Mouse (Mus musculus) MEL (cell line): ENCODE measurements around the gene Socs7. TPM values are rescaled to one million over a fixed set of nuclear protein-coding genes. Genes with fewer than 3 reads are reported as not detected.
A peak's percentile ranks its signal among the peaks of the same experiment; 100 is the strongest.

Experiments
- DNase-seq: peaks from one replicate; pipeline ENCODE4 v3.0.0; 2011; ENCODE audit warnings: low read depth, low spot score
- H3K27ac ChIP-seq: 2 replicates; pipeline ENCODE4 v1.5.1; 2012; ENCODE audit warnings: low read depth, mild to moderate bottlenecking, control low read depth, low read length, moderate library complexity; ENCODE audit not compliant: control insufficient read depth
- H3K27me3 ChIP-seq, 2 experiments: fragments of 150-350 bp in 1 of 2; sonication (generic) in 1 of 2; 2 replicates each; pipeline ENCODE4 v1.6.1; 2012; ENCODE audit warnings: low read length in 2 of 2, mild to moderate bottlenecking in 2 of 2, improper control_type of control experiment in 1 of 2, moderate library complexity in 1 of 2; ENCODE audit not compliant: insufficient read depth in 2 of 2, control insufficient read depth in 1 of 2
- H3K36me3 ChIP-seq, 2 experiments: 2 replicates each; pipeline ENCODE4 v1.6.1; 2012 to 2014; ENCODE audit warnings: low read length in 2 of 2, improper control_type of control experiment in 1 of 2, inconsistent platforms in 1 of 2, mild to moderate bottlenecking in 1 of 2; ENCODE audit not compliant: insufficient read depth in 2 of 2, control insufficient read depth in 1 of 2
- H3K4me1 ChIP-seq, 2 experiments: fragments of 150-350 bp in 1 of 2; sonication (generic) in 1 of 2; 2 replicates each; pipeline ENCODE4 v1.6.1; 2012; ENCODE audit warnings: low read length in 2 of 2, improper control_type of control experiment in 1 of 2, mild to moderate bottlenecking in 1 of 2; ENCODE audit not compliant: insufficient read depth in 2 of 2, control insufficient read depth in 1 of 2
- H3K4me3 ChIP-seq, 2 experiments: fragments of 150-350 bp in 1 of 2; sonication (generic) in 1 of 2; 2 replicates each; pipeline ENCODE4 v1.5.1; 2012; ENCODE audit warnings: low read depth in 2 of 2, low read length in 2 of 2, mild to moderate bottlenecking in 2 of 2, moderate library complexity in 2 of 2, control low read depth in 1 of 2, improper control_type of control experiment in 1 of 2; ENCODE audit not compliant: control insufficient read depth in 1 of 2, insufficient read depth in 1 of 2
- H3K79me2 ChIP-seq: 2 replicates; pipeline ENCODE4 v1.6.1; 2012; ENCODE audit warnings: mild to moderate bottlenecking, low read length, moderate library complexity; ENCODE audit not compliant: control insufficient read depth, poor library complexity, insufficient read depth
- H3K9ac ChIP-seq: 2 replicates; pipeline ENCODE4 v1.6.1; 2012; ENCODE audit warnings: low read depth, mild to moderate bottlenecking, control low read depth, low read length, moderate library complexity; ENCODE audit not compliant: control insufficient read depth, poor library complexity, severe bottlenecking
- H3K9me3 ChIP-seq: fragments of 150-350 bp; sonication (generic); replicated peaks from 2 replicates; pipeline ENCODE4 v1.6.1; 2012; ENCODE audit warnings: mild to moderate bottlenecking, low read length, improper control_type of control experiment, moderate library complexity; ENCODE audit not compliant: insufficient read depth
- BHLHE40 ChIP-seq: IDR thresholded peaks from 2 replicates; pipeline ENCODE4 v1.6.1; 2012; ENCODE audit warnings: low read depth, mild to moderate bottlenecking, inconsistent platforms, low read length, improper control_type of control experiment, borderline replicate concordance
- CHD2 ChIP-seq: IDR thresholded peaks from 2 replicates; pipeline ENCODE4 v1.6.1; 2011; ENCODE audit warnings: low read length, improper control_type of control experiment
- CTCF ChIP-seq, 3 experiments: IDR thresholded peaks in 2 of 3; conservative IDR thresholded peaks in 1 of 3; 2 replicates each; pipeline ENCODE4 v1.5.1; 2011 to 2012; ENCODE audit warnings: low read length in 3 of 3, low read depth in 2 of 3, mild to moderate bottlenecking in 2 of 3, improper control_type of control experiment in 1 of 3, inconsistent platforms in 1 of 3, mixed read lengths in 1 of 3, moderate library complexity in 1 of 3; ENCODE audit not compliant: control insufficient read depth in 1 of 3, insufficient read depth in 1 of 3, poor library complexity in 1 of 3, severe bottlenecking in 1 of 3
- E2F4 ChIP-seq: IDR thresholded peaks from 2 replicates; pipeline ENCODE4 v1.6.1; 2011; ENCODE audit warnings: low read depth, low read length, improper control_type of control experiment, borderline replicate concordance
- ETS1 ChIP-seq: IDR thresholded peaks from 2 replicates; pipeline ENCODE4 v1.6.1; 2012; ENCODE audit warnings: low read depth, mild to moderate bottlenecking, inconsistent platforms, low read length, improper control_type of control experiment, moderate library complexity
- GABPA ChIP-seq: IDR thresholded peaks from 2 replicates; pipeline ENCODE4 v1.6.1; 2012; ENCODE audit warnings: low read depth, mild to moderate bottlenecking, inconsistent platforms, low read length, improper control_type of control experiment, moderate library complexity
- GATA1 ChIP-seq: IDR thresholded peaks from 2 replicates; pipeline ENCODE4 v1.6.1; 2011; ENCODE audit warnings: low read depth, low read length, improper control_type of control experiment
- HCFC1 ChIP-seq: IDR thresholded peaks from 2 replicates; pipeline ENCODE4 v1.6.1; 2012; ENCODE audit warnings: low read depth, mild to moderate bottlenecking, inconsistent platforms, low read length, improper control_type of control experiment, moderate library complexity
- KAT2A ChIP-seq: conservative IDR thresholded peaks from 2 replicates; pipeline ENCODE4 v1.6.1; 2012; ENCODE audit warnings: low read depth, low read length, improper control_type of control experiment, inconsistent platforms
- MAX ChIP-seq: IDR thresholded peaks from 2 replicates; pipeline ENCODE4 v1.6.1; 2011; ENCODE audit warnings: low read length, improper control_type of control experiment
- MAZ ChIP-seq: IDR thresholded peaks from 2 replicates; pipeline ENCODE4 v1.6.1; 2012; ENCODE audit warnings: low read depth, mild to moderate bottlenecking, inconsistent platforms, low read length, improper control_type of control experiment
- MEF2A ChIP-seq: IDR thresholded peaks from 2 replicates; pipeline ENCODE4 v1.6.1; 2014; ENCODE audit warnings: low read depth, mild to moderate bottlenecking, inconsistent platforms, low read length, improper control_type of control experiment; ENCODE audit not compliant: poor library complexity, insufficient replicate concordance, severe bottlenecking; ENCODE audit errors: extremely low read depth
- MXI1 ChIP-seq: IDR thresholded peaks from 2 replicates; pipeline ENCODE4 v1.6.1; 2011; ENCODE audit warnings: mild to moderate bottlenecking, low read depth, low read length, improper control_type of control experiment
- MYB ChIP-seq: IDR thresholded peaks from 2 replicates; pipeline ENCODE4 v1.6.1; 2011; ENCODE audit warnings: mild to moderate bottlenecking, low read depth, low read length, improper control_type of control experiment
- NELFE ChIP-seq: IDR thresholded peaks from 2 replicates; pipeline ENCODE4 v1.6.1; 2011; ENCODE audit warnings: low read depth, low read length, improper control_type of control experiment
- NRF1 ChIP-seq: IDR thresholded peaks from 2 replicates; pipeline ENCODE4 v1.6.1; 2014; ENCODE audit warnings: low read depth, mild to moderate bottlenecking, inconsistent platforms, low read length, improper control_type of control experiment, moderate library complexity; ENCODE audit not compliant: poor library complexity, insufficient read depth, severe bottlenecking
- POLR2A ChIP-seq, 2 experiments: IDR thresholded peaks; 2 replicates each; pipeline ENCODE4 v1.6.1; 2011 to 2012; ENCODE audit warnings: low read length in 2 of 2, mild to moderate bottlenecking in 2 of 2, control low read depth in 1 of 2, improper control_type of control experiment in 1 of 2, low read depth in 1 of 2, moderate library complexity in 1 of 2; ENCODE audit not compliant: control insufficient read depth in 1 of 2, insufficient read depth in 1 of 2, poor library complexity in 1 of 2
- POLR2AphosphoS2 ChIP-seq: IDR thresholded peaks from 2 replicates; pipeline ENCODE4 v1.6.1; 2011; ENCODE audit warnings: low read length, improper control_type of control experiment
- POLR2AphosphoS5 ChIP-seq: IDR thresholded peaks from 2 replicates; pipeline ENCODE4 v1.6.1; 2012; ENCODE audit warnings: low read depth, borderline replicate concordance, mild to moderate bottlenecking, inconsistent platforms, low read length, moderate library complexity, mixed read lengths
- RCOR1 ChIP-seq: IDR thresholded peaks from 2 replicates; pipeline ENCODE4 v1.6.1; 2012; ENCODE audit warnings: low read depth, mild to moderate bottlenecking, inconsistent platforms, low read length, improper control_type of control experiment
- SIN3A ChIP-seq: IDR thresholded peaks from 2 replicates; pipeline ENCODE4 v1.6.1; 2012; ENCODE audit warnings: low read length, improper control_type of control experiment, inconsistent platforms
- TBP ChIP-seq: IDR thresholded peaks from 2 replicates; pipeline ENCODE4 v1.8.0; 2011; ENCODE audit warnings: low read depth, low read length, improper control_type of control experiment
- TCF12 ChIP-seq: IDR thresholded peaks from 2 replicates; pipeline ENCODE4 v1.6.1; 2014; ENCODE audit warnings: low read depth, mild to moderate bottlenecking, inconsistent platforms, low read length, improper control_type of control experiment, moderate library complexity
- UBTF ChIP-seq: IDR thresholded peaks from 2 replicates; pipeline ENCODE4 v1.6.1; 2012; ENCODE audit warnings: low read depth, mild to moderate bottlenecking, inconsistent platforms, low read length, improper control_type of control experiment, moderate library complexity, borderline replicate concordance; ENCODE audit not compliant: insufficient read depth
- USF1 ChIP-seq: IDR thresholded peaks from 2 replicates; pipeline ENCODE4 v1.6.1; 2014; ENCODE audit warnings: low read depth, mild to moderate bottlenecking, inconsistent platforms, low read length, improper control_type of control experiment, moderate library complexity
- USF2 ChIP-seq, 2 experiments: IDR thresholded peaks; 2 replicates each; pipeline ENCODE4 v1.6.1; 2011 to 2012; ENCODE audit warnings: improper control_type of control experiment in 2 of 2, low read length in 2 of 2, borderline replicate concordance in 1 of 2, inconsistent platforms in 1 of 2, low read depth in 1 of 2, mild to moderate bottlenecking in 1 of 2; ENCODE audit not compliant: insufficient read depth in 1 of 2
- ZC3H11A ChIP-seq: IDR thresholded peaks from 2 replicates; pipeline ENCODE4 v1.6.1; 2012; ENCODE audit warnings: low read depth, mild to moderate bottlenecking, inconsistent platforms, low read length, improper control_type of control experiment
- ZKSCAN1 ChIP-seq: IDR thresholded peaks from 2 replicates; pipeline ENCODE4 v1.6.1; 2012; ENCODE audit warnings: low read depth, mild to moderate bottlenecking, inconsistent platforms, low read length, improper control_type of control experiment, moderate library complexity
- ZMIZ1 ChIP-seq: IDR thresholded peaks from 2 replicates; pipeline ENCODE4 v1.6.1; 2012; ENCODE audit warnings: low read depth, mild to moderate bottlenecking, inconsistent platforms, low read length, improper control_type of control experiment, moderate library complexity
- ZNF384 ChIP-seq: IDR thresholded peaks from 2 replicates; pipeline ENCODE4 v1.6.1; 2012; ENCODE audit warnings: low read depth, mild to moderate bottlenecking, inconsistent platforms, low read length, improper control_type of control experiment
- polyA plus RNA-seq, 2 experiments: library from polyadenylated mRNA; stranded (reverse) in 1 of 2; unstranded in 1 of 2; fragments of >175 nt in 1 of 2; fragments of >200 nt in 1 of 2; gene quantifications; 2 replicates each; pipeline versions ENCODE4 v1.2.1 to v1.2.4; 2012; ENCODE audit warnings: low replicate concordance in 2 of 2, low read depth in 1 of 2; ENCODE audit not compliant: insufficient read length in 2 of 2, insufficient read depth in 1 of 2, missing spikeins in 1 of 2
- total RNA-seq: library from RNA; depleted of rRNA; stranded (reverse); fragments of 300-350 nt; gene quantifications from 2 replicates; pipeline ENCODE4 v1.2.3, GENCODE M21; 2012

Gene Socs7
- total and polyA plus RNA-seq, 3 experiments = 19.3 to 21.0 TPM; not detected in 1

DNA sequence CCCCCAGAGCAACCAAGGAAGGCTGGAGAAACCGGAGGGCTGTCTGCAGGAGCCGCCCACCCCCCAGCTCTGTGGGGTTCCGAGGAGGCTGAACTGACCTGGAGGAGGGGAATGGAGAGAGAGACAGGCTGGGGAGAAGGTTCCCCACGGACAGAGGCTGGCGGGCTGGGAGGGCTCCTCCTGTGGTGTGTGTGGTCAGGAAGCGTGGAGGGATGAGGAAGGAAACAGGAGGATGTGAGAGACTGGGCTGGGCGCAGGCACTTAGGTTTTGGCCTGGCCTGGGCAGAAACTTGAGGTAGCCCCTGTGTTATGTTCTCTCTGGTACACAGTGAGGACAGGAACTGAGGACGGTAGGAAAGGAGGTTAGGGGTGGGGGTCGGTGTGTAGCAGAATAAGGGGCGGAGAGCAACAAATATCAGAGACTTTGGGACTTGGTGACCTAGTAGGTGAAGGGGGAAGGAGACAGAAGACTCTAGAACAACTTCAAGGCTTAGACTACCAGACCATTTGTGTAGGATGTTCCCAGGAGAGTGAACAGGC is 50.5 kb downstream of the Socs7 start:
- no peak for TF ChIP-seq ZNF384
- no peak for TF ChIP-seq UBTF
- TF ChIP-seq KAT2A = no peak
- no peak for TF ChIP-seq TCF12
- no peak for TF ChIP-seq MAZ
- TF ChIP-seq RCOR1 = no peak
- no peak for TF ChIP-seq ETS1
- no peak for TF ChIP-seq ZMIZ1
- no peak for TF ChIP-seq BHLHE40
- no peak for TF ChIP-seq MEF2A
- TF ChIP-seq NELFE = no peak
- no peak for TF ChIP-seq MYB
- no peak for TF ChIP-seq TBP
- no peak for TF ChIP-seq USF1
- TF ChIP-seq POLR2AphosphoS5 = no peak
- TF ChIP-seq CHD2 = no peak
- TF ChIP-seq GABPA = no peak
- Histone ChIP-seq H3K36me3 (peaks cover 0 to 2% of the 10 kb centered on the region in 2 experiments; a peak in 1 of 4 replicates), H3K27me3 (no peaks in the 10 kb centered on the region), H3K4me3 (no peak overlapping the region), H3K4me1 (peaks cover 2 to 5% of the 10 kb centered on the region in 2 experiments; a peak in 1 of 4 replicates), H3K79me2 (peaks cover 3% of the 10 kb centered on the region; the same call in 1 of the 2 replicates), H3K9me3 (no peaks in the 10 kb centered on the region), H3K9ac (no peak overlapping the region), H3K27ac (no peak overlapping the region)
- no peak for DNase-seq

DNA sequence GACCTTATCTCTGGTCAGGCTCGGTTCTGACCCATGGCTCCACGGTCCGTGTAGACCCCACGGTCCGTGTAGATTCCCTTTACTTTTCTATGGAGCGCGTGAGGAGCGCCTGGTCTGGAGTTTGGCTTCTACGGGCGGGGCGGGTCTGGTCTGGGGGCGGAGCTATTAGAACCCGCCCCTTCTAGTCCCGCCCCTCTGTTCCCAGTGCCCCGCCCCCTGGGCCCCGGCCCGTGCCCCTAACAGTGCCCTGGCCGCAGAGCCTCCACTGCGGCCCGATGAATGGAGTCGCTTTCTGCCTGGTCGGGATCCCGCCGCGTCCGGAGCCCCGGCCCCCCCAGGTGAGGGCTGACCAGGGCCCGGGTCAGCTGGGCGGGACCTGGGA is 53.0 kb downstream of the Socs7 start, which contains the start of gene Arhgap23:
TSS of gene Arhgap23 (plus strand) at position 204 of the 382 bp plus-strand sequence.
- peak; percentile 79 for DNase-seq
- TF ChIP-seq ETS1 = no peak
- TF ChIP-seq POLR2AphosphoS2 = no peak
- no peak for TF ChIP-seq GABPA
- TF ChIP-seq ZKSCAN1 = no peak
- no peak for TF ChIP-seq HCFC1
- no peak for TF ChIP-seq TBP
- no peak for TF ChIP-seq UBTF
- TF ChIP-seq NRF1 = no peak
- TF ChIP-seq NELFE = peak; percentile 28
- 0 out of 6 replicates have a peak, but pooled peaks of 1 of the 3 experiments have one; percentile 1 for TF ChIP-seq CTCF (IDR thresholded peaks at IDR 0.05 in 2 of 3, conservative IDR thresholded peaks at IDR 0.05 in 1 of 3; ENCODE audit: control insufficient read depth in 1 of 3, insufficient read depth in 1 of 3, low read depth in 2 of 3, low read length in 3 of 3, poor library complexity in 1 of 3, severe bottlenecking in 1 of 3)
- TF ChIP-seq SIN3A = 0 out of 2 replicates have a peak, but pooled peaks have one; percentile 16
- TF ChIP-seq USF2 (IDR thresholded peaks at IDR 0.05; ENCODE audit: borderline replicate concordance in 1 of 2, insufficient read depth in 1 of 2, low read depth in 1 of 2, low read length in 2 of 2) = no peak
- TF ChIP-seq ZC3H11A = no peak
- no peak for TF ChIP-seq GATA1
- peak in 1 of 2 experiments; percentile 47; a peak in 1 of 4 replicates for TF ChIP-seq POLR2A (IDR thresholded peaks at IDR 0.05; ENCODE audit: control insufficient read depth in 1 of 2, insufficient read depth in 1 of 2, low read depth in 1 of 2, low read length in 2 of 2, poor library complexity in 1 of 2)
- TF ChIP-seq TCF12 = 0 out of 2 replicates have a peak, but pooled peaks have one; percentile 3
- no peak for TF ChIP-seq E2F4
- TF ChIP-seq MAX = no peak
- TF ChIP-seq MXI1 = no peak
- no peak for TF ChIP-seq POLR2AphosphoS5

More for the DNA sequence above, 53.0 kb downstream of the Socs7 start, which contains the start of gene Arhgap23:
- H3K79me2 ChIP-seq = peaks cover 3% of the 10 kb centered on the region; the same call in 1 of the 2 replicates
- H3K27me3 ChIP-seq = no peaks in the 10 kb centered on the region
- H3K36me3 ChIP-seq = peaks cover 0 to 2% of the 10 kb centered on the region in 2 experiments; a peak in 1 of 4 replicates
- H3K9ac ChIP-seq = peak within 1 kb of the TSS; percentile 79
- no peaks in the 10 kb centered on the region for H3K9me3 ChIP-seq
- H3K4me3 ChIP-seq = peak within 1 kb of the TSS; percentile 84 to 99
- 0 out of 2 replicates have a peak within 1 kb of the TSS, but pooled peaks have one; percentile 6 for H3K27ac ChIP-seq
- H3K4me1 ChIP-seq = peaks cover 2 to 5% of the 10 kb centered on the region in 2 experiments; a peak in 1 of 4 replicates
